Comparison of ENCODE assay signal across 25 mouse cellular contexts in the genomic region with DNA sequence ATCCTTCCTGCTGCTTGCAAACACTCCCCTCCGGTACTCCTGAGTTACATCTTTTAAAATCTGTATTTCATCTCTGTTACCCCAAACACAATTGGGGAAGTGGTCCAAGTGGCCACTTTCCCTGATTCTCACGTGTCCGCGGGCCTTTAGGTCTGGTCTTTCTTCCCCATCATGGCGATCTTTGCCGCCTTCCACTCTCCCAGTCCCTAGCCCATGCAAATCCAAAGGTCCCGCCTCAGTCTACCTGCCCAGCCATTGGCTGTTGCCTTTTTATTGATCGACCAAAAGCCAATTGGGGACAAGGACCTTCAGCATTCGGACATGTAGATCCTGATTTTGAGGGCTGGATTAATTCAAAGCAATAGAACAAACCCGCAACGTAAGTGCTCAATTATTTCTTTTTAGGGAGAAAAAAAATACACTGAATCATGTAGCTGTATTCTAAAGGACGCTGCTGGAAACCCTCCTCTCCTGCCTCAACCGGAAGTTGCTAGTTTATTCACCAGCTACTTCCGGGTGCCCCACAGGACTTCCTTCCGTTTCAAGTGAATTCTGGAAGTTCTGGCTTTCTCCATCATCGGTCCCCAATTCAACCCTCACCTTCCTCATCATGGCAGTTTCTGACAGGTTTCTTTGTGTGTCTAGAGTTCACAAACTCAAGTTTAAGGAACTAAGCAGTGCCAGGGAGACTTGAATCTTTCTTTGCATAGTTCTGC. TPM values are rescaled to one million over a fixed set of nuclear protein-coding genes. Genes with fewer than 3 reads are reported as not detected.
DNase-seq lines count a peak whose midpoint lies in the region; ATAC-seq and TF ChIP-seq lines count a peak whose summit lies in the region.
"Had no signal": no experiment of that assay in that cellular context is flagged by ENCODE, and none has a peak within 500 bp of the region (broad histone marks: within the 10 kb centered on the region; RNA-seq: fewer than 3 reads in every experiment).

No protein-coding gene starts in this region.

- no peak for TF ChIP-seq CTCF in E14TG2a.4 (conservative IDR thresholded peaks at IDR 0.05; ENCODE audit: low read length)

- H3K4me1 ChIP-seq in E14TG2a.4 (replicated peaks; ENCODE audit: low read depth, low read length) (peaks cover 77% of the 10 kb centered on the region), ES-E14 (ENCODE audit: control insufficient read depth in 2 of 2, insufficient read depth in 2 of 2, low read length in 2 of 2, poor library complexity in 1 of 2) (peaks cover 4 to 11% of the 10 kb centered on the region in 2 experiments; a peak in 3 of 4 replicates)
- H3K4me1 ChIP-seq: intestine, embryonic 15.5 days had no signal

- H3K9ac ChIP-seq in ES-E14 (ENCODE audit: insufficient read depth, low read depth, low read length, poor library complexity, severe bottlenecking) = peak overlapping the region; percentile 93
- H3K9ac ChIP-seq: forebrain, embryonic 13.5 days; hindbrain, embryonic 12.5 days; intestine, embryonic 15.5 days; liver, embryonic 13.5 days had no signal

- H3K36me3 ChIP-seq in E14TG2a.4 (ENCODE audit: insufficient read depth, low read length) = peaks cover 43% of the 10 kb centered on the region
- H3K36me3 ChIP-seq in ES-E14 (ENCODE audit: control insufficient read depth, insufficient read depth, low read length, poor library complexity, severe bottlenecking) = peaks cover 7% of the 10 kb centered on the region
- H3K36me3 ChIP-seq: hindbrain, embryonic 12.5 days; intestine, embryonic 15.5 days; liver, embryonic 13.5 days had no signal

- H3K4me3 ChIP-seq in E14TG2a.4 (replicated peaks; ENCODE audit: low read length) (peak overlapping the region; percentile 84), ES-E14 (ENCODE audit: insufficient read depth in 1 of 2, low read depth in 1 of 2, low read length in 2 of 2, poor library complexity in 1 of 2, severe bottlenecking in 1 of 2) (peak overlapping the region; percentile 79 to 97)
- H3K4me3 ChIP-seq: forebrain, embryonic 13.5 days; hindbrain, embryonic 12.5 days; intestine, embryonic 15.5 days; liver, embryonic 13.5 days had no signal

- in situ Hi-C loops in ES-E14 (cut with MboI; ENCODE audit: low sequenced_read_pairs in 2 of 2, unreplicated experiment in 2 of 2) = no loop called here

- H3K9me3 ChIP-seq in E14TG2a.4 (ENCODE audit: low read length) (no peaks in the 10 kb centered on the region), ES-E14 (ENCODE audit: control insufficient read depth, insufficient read depth, low read depth, low read length) (no peaks in the 10 kb centered on the region)
- H3K9me3 ChIP-seq: forebrain, embryonic 13.5 days; hindbrain, embryonic 12.5 days; intestine, embryonic 15.5 days; liver, embryonic 13.5 days had no signal

- DNase-seq in ES-E14 (ENCODE audit: low read depth, low spot score) = peak; percentile 85
- DNase-seq in adrenal gland, adult 18-20 months (ENCODE audit: low spot score in 2 of 2) = no peak
- DNase-seq in ovary, postnatal 36 days (ENCODE audit: low spot score) = no peak
- DNase-seq in cerebellum, adult 9-11 months = no peak
- DNase-seq: adrenal gland, adult 8-10 months; cerebellum, adult 8-10 months; cerebellum, postnatal 36 days; gastrocnemius, postnatal 10 days; heart, adult 18-20 months; heart, postnatal 36 days; kidney, adult 2 months; kidney, postnatal 36 days; layer of hippocampus, postnatal 36 days; left cerebral cortex, postnatal 4 days; liver, embryonic 13.5 days; lung, adult 18-20 months; lung, postnatal 10 days; thymus, postnatal 4 days had no signal

- H3K27ac ChIP-seq in ES-E14 (ENCODE audit: insufficient read depth, low read depth, low read length, poor library complexity, severe bottlenecking) = peak overlapping the region; percentile 92
- H3K27ac ChIP-seq: forebrain, embryonic 13.5 days; hindbrain, embryonic 12.5 days; hindbrain, postnatal 0 days; intestine, embryonic 15.5 days; liver, embryonic 13.5 days had no signal

- ATAC-seq in granulocyte monocyte progenitor cell, adult 5-6 weeks (replicated peaks; ENCODE audit: poor library complexity, severe bottlenecking) = peak; percentile 23
- ATAC-seq: forebrain, embryonic 13.5 days; hindbrain, postnatal 0 days; intestine, embryonic 15.5 days; midbrain, embryonic 16.5 days had no signal

- no peaks in the 10 kb centered on the region for H3K27me3 ChIP-seq in E14TG2a.4 (ENCODE audit: insufficient read depth, low read length)
- H3K27me3 ChIP-seq: forebrain, embryonic 13.5 days; hindbrain, embryonic 12.5 days; intestine, embryonic 15.5 days; liver, embryonic 13.5 days had no signal

TF ChIP-seq in ES-E14, 5 proteins besides CTCF, POLR2A, EP300 and RAD21:
- TF ChIP-seq ZC3H11A (IDR thresholded peaks at IDR 0.05; ENCODE audit: borderline replicate concordance, low read depth, low read length) = peak; percentile 9; the same call in 1 of the 2 replicates
- TF ChIP-seq ZNF384 (IDR thresholded peaks at IDR 0.05; ENCODE audit: low read depth, low read length) = no peak
- no peak for TF ChIP-seq HCFC1 (IDR thresholded peaks at IDR 0.05; ENCODE audit: borderline replicate concordance, insufficient read depth, low read length)
- TF ChIP-seq CHD2 (IDR thresholded peaks at IDR 0.05; ENCODE audit: low read depth, low read length) = peak; percentile 64
- no peak for TF ChIP-seq MAFK (IDR thresholded peaks at IDR 0.05; ENCODE audit: insufficient read depth, low read depth, low read length)

RNA-seq across cellular contexts. Expression of a gene that starts 8.8 kb away (rescaled TPM):
- total RNA-seq in ES-E14 (2012; rRNA removed) = 242 and 291 TPM in 2 replicates
- total RNA-seq in granulocyte monocyte progenitor cell, adult 5-6 weeks (2014; fragmentation: Nextera tagmentation) = 130 and 144 TPM in 2 replicates
- 142 and 158 TPM in 2 replicates for total RNA-seq in granulocyte monocyte progenitor cell, adult 5-6 weeks (2017)
- 100 to 1,000 TPM; 109 to 126 TPM for total RNA-seq in adrenal gland, adult 18-20 months (2021)

RNA-seq across cellular contexts. Expression of a gene that starts 46.5 kb away (rescaled TPM):
- 46.6 and 47.4 TPM in 2 replicates for total RNA-seq in ES-E14 (2012; rRNA removed)
- 39.6 and 41.3 TPM in 2 replicates for total RNA-seq in granulocyte monocyte progenitor cell, adult 5-6 weeks (2014; fragmentation: Nextera tagmentation)
- 37.1 and 53.9 TPM in 2 replicates for total RNA-seq in granulocyte monocyte progenitor cell, adult 5-6 weeks (2017)
- total RNA-seq in adrenal gland, adult 18-20 months (2021) = 10 to 100 TPM; 81.9 to 86.4 TPM
